Mouse (Mus musculus): Measurements from ENCODE around the gene Apol7c. TPM values are rescaled to one million over a fixed set of nuclear protein-coding genes. Genes with fewer than 3 reads are reported as not detected.
"Not testable (repeated sequence)": the region's sequence is repeated elsewhere in the genome, so short reads cannot be mapped to it uniquely, and the experiment has no call there.

Apol7c gene
- polyA plus RNA-seq, 1 experiment from 2014 or later = not detected

GRCm38 (mm10) chr15:77482140-77482794 lies 50.8 kb downstream of the Apol7c start:
- Histone ChIP-seq H3K9me3 (no peaks in the 10 kb centered on the region), H3K4me3 (replicated peaks) (no peak overlapping the region), H3K9ac (replicated peaks) (no peak overlapping the region), H3K27me3 (peaks cover 4% of the 10 kb centered on the region; the same call in 1 of the 2 replicates), H3K27ac (no peak overlapping the region), H3K4me1 (replicated peaks) (0 out of 2 replicates have a peak, but pooled peaks cover 3% of the 10 kb centered on the region), H3K4me2 (no peak overlapping the region), H3K36me3 (no peaks in the 10 kb centered on the region)
- WGBS = 79% methylated on average over 4 of the region's 4 CpGs
- no peak for ATAC-seq (ENCODE audit: insufficient number of reproducible peaks, insufficient read depth, low FRiP score, low TSS enrichment, low read depth)

- 81% methylated on average over 2 of the region's 2 CpGs for WGBS
- not testable (repeated sequence) for H3K27me3 ChIP-seq; H3K27ac ChIP-seq; H3K36me3 ChIP-seq; ATAC-seq (ENCODE audit: insufficient number of reproducible peaks, insufficient read depth, low FRiP score, low TSS enrichment, low read depth); H3K9me3 ChIP-seq; H3K4me3 ChIP-seq (replicated peaks); H3K4me1 ChIP-seq (replicated peaks); H3K9ac ChIP-seq (replicated peaks); H3K4me2 ChIP-seq
Measured at GRCm38 (mm10) chr15:77476693-77477092, 56.4 kb downstream of the Apol7c start, which contains the start of gene Apol10a. Gene Apol10a, plus strand, starts transcription at chr15:77477047.

Other genes starting within 250 kb of the Apol7c start
- 78.4 and 79.3 TPM in 2 replicates for gene Rbfox2, start 226.3 kb downstream of the Apol7c start, polyA plus RNA-seq (2016; fragmentation: Nextera tagmentation; extraction: Ambion mirVana)
- gene Apol7a, start 134.2 kb downstream of the Apol7c start, polyA plus RNA-seq (2016; fragmentation: Nextera tagmentation; extraction: Ambion mirVana) = not detected in 2 replicates
- not detected in 2 replicates for gene Apol9a, start 122.2 kb downstream of the Apol7c start, polyA plus RNA-seq (2016; fragmentation: Nextera tagmentation; extraction: Ambion mirVana)
- gene Apol7b, start 85.8 kb downstream of the Apol7c start, polyA plus RNA-seq (2016; fragmentation: Nextera tagmentation; extraction: Ambion mirVana) = not detected in 2 replicates
- gene Apol10a, start 56.3 kb downstream of the Apol7c start, polyA plus RNA-seq (2016; fragmentation: Nextera tagmentation; extraction: Ambion mirVana) = not detected in 2 replicates
- gene Apol11a, start 25.0 kb downstream of the Apol7c start, polyA plus RNA-seq (2016; fragmentation: Nextera tagmentation; extraction: Ambion mirVana) = not detected in 2 replicates
- not detected in 2 replicates for gene 1700025B11Rik, start 28.6 kb upstream of the Apol7c start, polyA plus RNA-seq (2016; fragmentation: Nextera tagmentation; extraction: Ambion mirVana)
- not detected in 2 replicates for gene Apol10b, start 62.8 kb upstream of the Apol7c start, polyA plus RNA-seq (2016; fragmentation: Nextera tagmentation; extraction: Ambion mirVana)
- not detected in 2 replicates for gene Gm36245, start 65.9 kb upstream of the Apol7c start, polyA plus RNA-seq (2016; fragmentation: Nextera tagmentation; extraction: Ambion mirVana)
- gene Apol11b, start 110.0 kb upstream of the Apol7c start, polyA plus RNA-seq (2016; fragmentation: Nextera tagmentation; extraction: Ambion mirVana) = not detected in 2 replicates
- 0.09 TPM in 1 of 2 replicates, not detected in the other for gene Apol7e, start 165.5 kb upstream of the Apol7c start, polyA plus RNA-seq (2016; fragmentation: Nextera tagmentation; extraction: Ambion mirVana)
- gene Apol9b, start 195.7 kb upstream of the Apol7c start, polyA plus RNA-seq (2016; fragmentation: Nextera tagmentation; extraction: Ambion mirVana) = not detected in 2 replicates
- 0.15 and 0.23 TPM in 2 replicates for gene Apol8, start 223.7 kb upstream of the Apol7c start, polyA plus RNA-seq (2016; fragmentation: Nextera tagmentation; extraction: Ambion mirVana)